In the genomic region with DNA sequence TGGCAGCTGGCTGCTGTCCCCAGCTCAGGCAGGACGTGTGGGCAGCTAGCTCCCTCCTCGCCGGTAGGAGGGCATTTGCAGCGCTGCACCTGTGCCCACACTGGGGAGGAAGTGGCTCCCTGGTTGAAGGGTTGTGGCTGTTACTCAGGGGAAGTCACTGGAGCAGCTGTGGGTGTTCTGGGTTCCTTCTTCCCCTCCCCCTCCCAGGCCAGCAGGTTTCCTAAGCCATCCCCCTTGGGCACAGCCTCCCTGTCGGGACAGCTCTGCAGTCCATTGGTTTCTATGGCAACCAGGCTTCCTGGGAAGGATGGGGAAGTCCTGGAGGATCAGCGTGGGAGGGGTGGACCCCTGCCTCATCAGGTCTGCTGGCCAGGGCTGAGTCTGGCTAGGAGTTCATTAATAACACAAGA, we compare ENCODE assay signal across 7 mouse cellular contexts. TPM values are rescaled to one million over a fixed set of nuclear protein-coding genes. Genes with fewer than 3 reads are reported as not detected.
DNase-seq lines count a peak whose midpoint lies in the region; ATAC-seq and TF ChIP-seq lines count a peak whose summit lies in the region.

No protein-coding gene starts in this region.

- in situ Hi-C loops in CH12.LX (cut with MboI; ENCODE audit: low pct_ligation_motif_present, low pct_unique_long_range_greater_than_20kb, low sequenced_read_pairs), result loop anchor here (5.0 kb wide), 1 partner anchor 65 kb away; no protein-coding TSS in a partner anchor

- no peak for TF ChIP-seq POLR2A in CH12.LX (IDR thresholded peaks at IDR 0.05; ENCODE audit: low read depth, low read length)

- H3ac ChIP-seq in C2C12 (ENCODE audit: control insufficient read depth, insufficient read length, low read depth), result no peak overlapping the region

- peak; percentile 72 for DNase-seq in CH12.LX (ENCODE audit: extremely low read depth)
- DNase-seq in thymus, postnatal 0 days (ENCODE audit: low spot score), result peak; percentile 94
- no peak for DNase-seq in urinary bladder, postnatal 4 days (ENCODE audit: low spot score in 2 of 2)
- no peak for DNase-seq in frontal cortex, postnatal 14 days (ENCODE audit: low spot score in 2 of 2)

- no peak overlapping the region for H3K4me3 ChIP-seq in C2C12 (ENCODE audit: insufficient read depth, poor library complexity, severe bottlenecking)
- H3K4me3 ChIP-seq in CH12.LX (replicated peaks in 1 of 3; ENCODE audit: low read depth in 2 of 3, low read length in 2 of 3, poor library complexity in 1 of 3), result peak overlapping the region in 1 of 3 experiments; percentile 12
- peak overlapping the region; percentile 93; the same call in 1 of the 2 replicates for H3K4me3 ChIP-seq in hindbrain, embryonic 13.5 days
- H3K4me3 ChIP-seq in midbrain, embryonic 15.5 days, result no peak overlapping the region

- TF ChIP-seq EP300 in CH12.LX (IDR thresholded peaks at IDR 0.05; ENCODE audit: low read length), result peak; percentile 89

- no peaks in the 10 kb centered on the region for H3K36me3 ChIP-seq in C2C12 (ENCODE audit: control insufficient read depth, insufficient read depth)
- H3K36me3 ChIP-seq in CH12.LX (replicated peaks in 1 of 2; ENCODE audit: control insufficient read depth in 1 of 2, insufficient read depth in 1 of 2, low read length in 1 of 2), result no peaks in the 10 kb centered on the region
- peaks cover 5% of the 10 kb centered on the region for H3K36me3 ChIP-seq in hindbrain, embryonic 13.5 days
- H3K36me3 ChIP-seq in midbrain, embryonic 15.5 days (replicated peaks), result no peaks in the 10 kb centered on the region

- 0 out of 2 replicates have a peak, but pooled peaks have one; percentile 5 for ATAC-seq in hindbrain, embryonic 13.5 days (ENCODE audit: low FRiP score)
- no peak for ATAC-seq in midbrain, embryonic 15.5 days (replicated peaks)

- TF ChIP-seq CTCF in C2C12 (IDR thresholded peaks at IDR 0.05; ENCODE audit: control insufficient read depth, insufficient read depth, insufficient read length), result no peak
- no peak for TF ChIP-seq CTCF in CH12.LX (conservative IDR thresholded peaks at IDR 0.05 in 1 of 2, IDR thresholded peaks at IDR 0.05 in 1 of 2; ENCODE audit: low read depth in 2 of 2, low read length in 2 of 2)

- H3K79me2 ChIP-seq in C2C12 (ENCODE audit: control insufficient read depth, insufficient read depth) (no peaks in the 10 kb centered on the region), CH12.LX (replicated peaks; ENCODE audit: control insufficient read depth, extremely low read depth, insufficient read depth, poor library complexity, severe bottlenecking) (no peaks in the 10 kb centered on the region)

- TF ChIP-seq RAD21 in CH12.LX (IDR thresholded peaks at IDR 0.05; ENCODE audit: low read depth, low read length), result peak; percentile 2; the same call in 1 of the 2 replicates

- H3K4me2 ChIP-seq in CH12.LX (ENCODE audit: insufficient read depth, low read depth, poor library complexity, severe bottlenecking), result peak overlapping the region; percentile 39
- H3K4me2 ChIP-seq in hindbrain, embryonic 13.5 days, result peak overlapping the region; percentile 83
- H3K4me2 ChIP-seq in midbrain, embryonic 15.5 days, result peak overlapping the region; percentile 80

- H3K4me1 ChIP-seq in CH12.LX (ENCODE audit: control insufficient read depth in 1 of 2, insufficient read depth in 2 of 2), result peaks cover 52 to 64% of the 10 kb centered on the region in 2 experiments
- peaks cover 92% of the 10 kb centered on the region for H3K4me1 ChIP-seq in hindbrain, embryonic 13.5 days (replicated peaks)
- H3K4me1 ChIP-seq in midbrain, embryonic 15.5 days, result peaks cover 78% of the 10 kb centered on the region

- H3K9ac ChIP-seq in CH12.LX (ENCODE audit: insufficient read depth, low read depth), result no peak overlapping the region
- peak overlapping the region; percentile 67 for H3K9ac ChIP-seq in hindbrain, embryonic 13.5 days
- no peak overlapping the region; the same call in 1 of the 2 replicates for H3K9ac ChIP-seq in midbrain, embryonic 15.5 days

- dilution Hi-C loops in CH12.LX (cut with MboI; ENCODE audit: extremely low pct_ligation_motif_present, extremely low pct_unique_long_range_greater_than_20kb, low sequenced_read_pairs), result no loop called here

- WGBS in hindbrain, embryonic 13.5 days, result 6% methylated on average over 6 of the region's 6 CpGs
- WGBS in midbrain, embryonic 15.5 days, result 4% methylated on average over 6 of the region's 6 CpGs

- peaks cover 30% of the 10 kb centered on the region for H3K27me3 ChIP-seq in C2C12 (ENCODE audit: control insufficient read depth, insufficient read depth, insufficient read length)
- peaks cover 92% of the 10 kb centered on the region for H3K27me3 ChIP-seq in CH12.LX (replicated peaks)
- no peaks in the 10 kb centered on the region for H3K27me3 ChIP-seq in hindbrain, embryonic 13.5 days
- H3K27me3 ChIP-seq in midbrain, embryonic 15.5 days (replicated peaks), result no peaks in the 10 kb centered on the region

- no peaks in the 10 kb centered on the region for H3K79me3 ChIP-seq in C2C12 (ENCODE audit: low read depth)

- peak overlapping the region; percentile 76 for H3K27ac ChIP-seq in CH12.LX (ENCODE audit: insufficient read depth, low read depth)
- H3K27ac ChIP-seq in hindbrain, embryonic 13.5 days, result peak overlapping the region; percentile 80
- peak overlapping the region; percentile 46 for H3K27ac ChIP-seq in midbrain, embryonic 15.5 days

- H3K9me3 ChIP-seq in CH12.LX (replicated peaks; ENCODE audit: low read length), result no peaks in the 10 kb centered on the region
- no peaks in the 10 kb centered on the region for H3K9me3 ChIP-seq in hindbrain, embryonic 13.5 days
- H3K9me3 ChIP-seq in midbrain, embryonic 15.5 days, result no peaks in the 10 kb centered on the region

TF ChIP-seq in C2C12, 6 proteins besides CTCF, POLR2A, EP300 and RAD21:
- peak; percentile 86 for TF ChIP-seq MYOD1 (IDR thresholded peaks at IDR 0.05; ENCODE audit: control insufficient read depth, insufficient read length, low read depth)
- no peak for TF ChIP-seq FOSL1 (IDR thresholded peaks at IDR 0.05; ENCODE audit: insufficient read depth, low read length, poor library complexity, severe bottlenecking)
TF ChIP-seq in C2C12: peak in this region for 1.

TF ChIP-seq in CH12.LX, 34 proteins besides CTCF, POLR2A, EP300 and RAD21 (continues in another document):
- TF ChIP-seq UBTF (IDR thresholded peaks at IDR 0.05; ENCODE audit: low read depth, low read length) (no peak), MAFK (IDR thresholded peaks at IDR 0.05; ENCODE audit: insufficient replicate concordance, low read length) (peak; percentile 66; the same call in 1 of the 2 replicates), SIN3A (IDR thresholded peaks at IDR 0.05; ENCODE audit: low read length) (no peak; the same call in 1 of the 2 replicates), ZNF384 (IDR thresholded peaks at IDR 0.05; ENCODE audit: low read depth, low read length) (no peak), ETS1 (conservative IDR thresholded peaks at IDR 0.05; ENCODE audit: low read depth, low read length) (peak; percentile 78), JUN (IDR thresholded peaks at IDR 0.05; ENCODE audit: insufficient read depth, low read depth, low read length) (no peak), CHD2 (IDR thresholded peaks at IDR 0.05; ENCODE audit: low read length) (peak; percentile 90), MAZ (IDR thresholded peaks at IDR 0.05; ENCODE audit: low read depth, low read length) (0 out of 2 replicates have a peak, but pooled peaks have one; percentile 46), ZKSCAN1 (IDR thresholded peaks at IDR 0.05; ENCODE audit: borderline replicate concordance, low read depth, low read length) (no peak), NRF1 (IDR thresholded peaks at IDR 0.05; ENCODE audit: low read depth, low read length) (no peak), MYC (IDR thresholded peaks at IDR 0.05; ENCODE audit: low read depth, low read length) (0 out of 2 replicates have a peak, but pooled peaks have one; percentile 44), NELFE (IDR thresholded peaks at IDR 0.05; ENCODE audit: low read depth, low read length) (no peak), ELF1 (IDR thresholded peaks at IDR 0.05; ENCODE audit: low read depth, low read length) (peak; percentile 52; the same call in 1 of the 2 replicates), JUND (conservative IDR thresholded peaks at IDR 0.05; ENCODE audit: low read depth, low read length) (no peak), ZMIZ1 (IDR thresholded peaks at IDR 0.05; ENCODE audit: low read depth, low read length) (no peak), MXI1 (IDR thresholded peaks at IDR 0.05; ENCODE audit: low read depth, low read length) (0 out of 2 replicates have a peak, but pooled peaks have one; percentile 6), KAT2A (IDR thresholded peaks at IDR 0.05; ENCODE audit: insufficient replicate concordance, low read length) (no peak), USF2 (conservative IDR thresholded peaks at IDR 0.05; ENCODE audit: low read depth, low read length) (no peak), E2F4 (IDR thresholded peaks at IDR 0.05; ENCODE audit: insufficient replicate concordance, low read depth, low read length) (no peak), HCFC1 (IDR thresholded peaks at IDR 0.05; ENCODE audit: low read depth, low read length) (peak; percentile 16; the same call in 1 of the 2 replicates), POLR2AphosphoS2 (IDR thresholded peaks at IDR 0.05; ENCODE audit: low read depth, low read length) (no peak), TCF12 (IDR thresholded peaks at IDR 0.05; ENCODE audit: low read depth, low read length) (peak; percentile 99), ZC3H11A (IDR thresholded peaks at IDR 0.05; ENCODE audit: low read depth, low read length) (no peak), MAX (IDR thresholded peaks at IDR 0.05; ENCODE audit: low read length) (no peak), SMC3 (IDR thresholded peaks at IDR 0.05; ENCODE audit: low read depth, low read length) (no peak), GABPA (IDR thresholded peaks at IDR 0.05; ENCODE audit: insufficient replicate concordance, low read depth, low read length) (no peak), BHLHE40 (IDR thresholded peaks at IDR 0.05; ENCODE audit: low read depth, low read length) (peak; percentile 78), PAX5 (IDR thresholded peaks at IDR 0.05; ENCODE audit: low read length) (no peak), IRF4 (IDR thresholded peaks at IDR 0.05; ENCODE audit: low read depth, low read length) (peak; percentile 73), RCOR1 (conservative IDR thresholded peaks at IDR 0.05; ENCODE audit: low read depth, low read length) (peak; percentile 73; the same call in 1 of the 2 replicates)

RNA-seq across cellular contexts. Expression of gene Trp53i11, which starts 5.3 kb away (rescaled TPM):
- polyA plus RNA-seq in C2C12 (2012; fragmentation: generic; extraction: Trizol) (3.3 TPM), CH12.LX (2012; ENCODE audit: insufficient read length, low read depth) (0.50 and 0.73 TPM in 2 replicates)
- total RNA-seq in CH12.LX (2012; rRNA removed) (17.4 and 32.1 TPM in 2 replicates), CH12.LX (2014; rRNA removed) (0.36 and 0.49 TPM in 2 replicates)
- 109 and 110 TPM in 2 replicates for polyA plus RNA-seq in hindbrain, embryonic 13.5 days (2015; fragmentation: Nextera tagmentation; extraction: Ambion mirVana)
- polyA plus RNA-seq in midbrain, embryonic 15.5 days (2015; fragmentation: Nextera tagmentation; extraction: Ambion mirVana), result 128 and 138 TPM in 2 replicates
- polyA plus RNA-seq in thymus, postnatal 0 days (2015; fragmentation: Nextera tagmentation; extraction: Ambion mirVana), result 43.1 and 52.4 TPM in 2 replicates

Comparison
In these comparisons a context has a peak if more than half of its experiments do, and no peak if none do; other contexts are left out.
1. DNase-seq: peak in CH12.LX (single experiment) and thymus, postnatal 0 days (single experiment); none in urinary bladder, postnatal 4 days (0 of 2) and frontal cortex, postnatal 14 days (0 of 2).
2. RNA of gene Trp53i11, which starts 5.3 kb away (polyA plus RNA-seq): 128 to 138 TPM in midbrain, embryonic 15.5 days, 109 to 110 TPM in hindbrain, embryonic 13.5 days and 43.1 to 52.4 TPM in thymus, postnatal 0 days; 3.3 TPM in C2C12 (single experiment) and 0.50 to 0.73 TPM in CH12.LX; every median in the first group is over 10 times any median in the second.
3. Peak in every context shown above with its lines, with median percentiles within 50 percentile points of each other: H3K27ac ChIP-seq and H3K4me2 ChIP-seq.